Mouse (Mus musculus) midbrain, embryonic 13.5 days (tissue): ENCODE results near the gene Tjap1. TPM values are rescaled to one million over a fixed set of nuclear protein-coding genes. Genes with fewer than 3 reads are reported as not detected.

Source experiments
- ATAC-seq: fragments of 200-750 bp; cut with Nextera tagmentation; 2 replicates; pipeline ENCODE4 v1.8.0; 2017; ENCODE audit warnings: mild to moderate bottlenecking, moderate TSS enrichment, moderate library complexity
- H3K27ac ChIP-seq: fragments of 300-500 bp; sonication (generic); 2 replicates; pipeline ENCODE4 v1.5.1; 2015; ENCODE audit warnings: inconsistent platforms, mild to moderate bottlenecking, moderate library complexity
- H3K27me3 ChIP-seq: fragments of 300-500 bp; sonication (generic); 2 replicates; pipeline ENCODE4 v1.6.1; 2015; ENCODE audit warnings: mild to moderate bottlenecking, inconsistent platforms
- H3K36me3 ChIP-seq: fragments of 300-500 bp; sonication (generic); 2 replicates; pipeline ENCODE4 v1.6.1; 2015; ENCODE audit warnings: mild to moderate bottlenecking, inconsistent platforms
- H3K4me1 ChIP-seq: fragments of 300-500 bp; sonication (generic); replicated peaks from 2 replicates; pipeline ENCODE4 v1.6.1; 2015; ENCODE audit warnings: inconsistent platforms
- H3K4me2 ChIP-seq: fragments of 300-500 bp; sonication (generic); replicated peaks from 2 replicates; pipeline ENCODE4 v1.6.1; 2015; ENCODE audit warnings: moderate library complexity, mild to moderate bottlenecking, inconsistent platforms
- H3K4me3 ChIP-seq: fragments of 300-500 bp; sonication (generic); replicated peaks from 2 replicates; pipeline ENCODE4 v1.5.1; 2015; ENCODE audit warnings: mild to moderate bottlenecking, inconsistent platforms
- H3K9ac ChIP-seq: fragments of 300-500 bp; sonication (generic); replicated peaks from 2 replicates; pipeline ENCODE4 v1.6.1; 2015; ENCODE audit warnings: mild to moderate bottlenecking, inconsistent platforms
- H3K9me3 ChIP-seq: fragments of 300-500 bp; sonication (generic); 2 replicates; pipeline ENCODE4 v1.6.1; 2016; ENCODE audit warnings: mild to moderate bottlenecking, inconsistent platforms
- WGBS: fragments of 180-500 bp; shearing (Covaris S2); methylation state at CpG from one replicate; pipeline ENCODE4 v1.1.7; 2015; 5-methylcytosine and 5-hydroxymethylcytosine counted together
- polyA plus RNA-seq: library from polyadenylated mRNA; unstranded; fragments of >200 nt; fragmentation: Nextera tagmentation; extraction: Ambion mirVana; gene quantifications from 2 replicates; pipeline ENCODE4 v1.2.1, GENCODE M21; 2015

Gene Tjap1
- polyA plus RNA-seq, 1 experiment from 2014 or later = 37.2 TPM

DNA sequence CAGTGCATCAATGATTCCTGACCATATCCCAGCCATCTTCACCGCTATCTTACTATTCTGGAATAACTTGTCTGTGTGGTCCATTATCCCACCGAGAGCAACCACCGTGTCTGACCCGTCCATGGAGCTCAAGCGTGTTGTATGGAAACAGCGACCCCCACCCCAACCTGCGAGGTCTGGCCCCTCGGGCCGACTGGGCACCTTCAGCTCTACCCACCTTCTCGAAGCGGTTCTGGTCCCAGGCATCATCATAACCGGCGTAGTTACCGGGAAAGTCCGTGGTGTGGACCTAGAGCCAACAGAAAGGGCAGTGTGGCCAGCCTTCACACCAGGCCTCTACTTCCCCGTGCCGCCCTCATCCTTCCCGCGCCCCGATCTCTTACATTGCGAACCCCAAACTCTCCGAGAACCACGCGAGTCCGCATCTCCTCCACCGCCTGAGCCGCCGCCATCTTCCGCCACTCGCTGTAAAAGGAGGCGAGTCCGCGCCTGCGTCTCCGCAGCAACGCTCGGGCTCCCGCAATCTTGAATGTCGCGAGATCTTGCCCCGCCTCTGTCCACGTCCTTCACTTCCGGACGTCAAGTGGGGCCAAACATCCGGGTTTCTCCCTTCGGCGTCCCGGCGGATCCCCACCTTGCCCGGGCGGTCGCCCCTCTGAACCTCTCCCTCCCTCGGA is 35.2 kb downstream of the Tjap1 start, which contains the start of the genes Polr1c and Yipf3:
Polr1c (minus strand) TSS at position 543 of the 677 bp plus-strand sequence.
Yipf3 (plus strand) TSS at position 569 of the 677 bp plus-strand sequence.
- Histone ChIP-seq H3K4me2 (peak within 1 kb of the TSS; percentile 93), H3K27me3 (no peaks in the 10 kb centered on the region), H3K4me3 (peak within 1 kb of the TSS; percentile 98), H3K4me1 (peaks cover 28% of the 10 kb centered on the region), H3K9ac (peak within 1 kb of the TSS; percentile 99), H3K27ac (peak within 1 kb of the TSS; percentile 84), H3K36me3 (peaks cover 75% of the 10 kb centered on the region), H3K9me3 (no peaks in the 10 kb centered on the region)
- ATAC-seq = peak; percentile 94
- WGBS = under 1% methylated on average over 53 of the region's 53 CpGs

- Histone ChIP-seq H3K4me1 (peaks cover 26% of the 10 kb centered on the region), H3K4me3 (no peak overlapping the region), H3K9me3 (no peaks in the 10 kb centered on the region), H3K9ac (no peak overlapping the region), H3K27ac (no peak overlapping the region), H3K4me2 (no peak overlapping the region), H3K36me3 (peaks cover 75% of the 10 kb centered on the region), H3K27me3 (no peaks in the 10 kb centered on the region)
- no peak for ATAC-seq
- WGBS = 85% methylated on average over 10 of the region's 10 CpGs
These were observed 38.2 kb downstream of the Tjap1 start for GRCm38 (mm10) chr17:46244579-46244978.

DNA sequence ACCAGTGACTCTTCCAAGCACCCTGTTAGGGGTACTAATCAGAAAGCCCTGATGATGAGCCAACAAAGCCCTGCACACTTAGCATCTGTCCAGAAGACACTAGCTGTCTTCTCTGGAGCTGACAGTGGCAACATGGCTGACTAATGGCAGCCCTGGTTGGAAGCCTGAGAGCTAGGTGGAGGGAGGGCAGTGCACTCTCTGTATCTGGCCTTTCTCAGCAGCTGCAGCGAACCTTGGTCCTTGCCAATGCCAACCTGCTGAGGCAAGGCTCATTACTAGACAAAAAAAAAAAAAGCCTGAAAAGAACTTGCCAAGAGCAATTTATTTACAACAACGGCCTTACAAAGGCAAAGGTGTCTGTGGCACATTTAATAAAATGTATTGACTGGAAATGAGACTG is 39.2 kb downstream of the Tjap1 start:
- H3K4me1 ChIP-seq = peaks cover 17% of the 10 kb centered on the region
- no peak overlapping the region for H3K4me2 ChIP-seq
- no peak for ATAC-seq
- H3K27me3 ChIP-seq = no peaks in the 10 kb centered on the region
- no peaks in the 10 kb centered on the region for H3K9me3 ChIP-seq
- peaks cover 79% of the 10 kb centered on the region for H3K36me3 ChIP-seq
- H3K27ac ChIP-seq = no peak overlapping the region
- no peak overlapping the region for H3K4me3 ChIP-seq
- H3K9ac ChIP-seq = no peak overlapping the region
- WGBS = 83% methylated on average over 2 of the region's 2 CpGs

- Histone ChIP-seq H3K4me3 (no peak overlapping the region), H3K9ac (no peak overlapping the region), H3K4me1 (peaks cover 14% of the 10 kb centered on the region), H3K4me2 (no peak overlapping the region), H3K27ac (no peak overlapping the region), H3K27me3 (no peaks in the 10 kb centered on the region), H3K36me3 (peaks cover 85% of the 10 kb centered on the region), H3K9me3 (no peaks in the 10 kb centered on the region)
- ATAC-seq = no peak
- WGBS = 90% methylated on average over 4 of the region's 4 CpGs
These were observed 39.8 kb downstream of the Tjap1 start for GRCm38 (mm10) chr17:46242993-46243392.

DNA sequence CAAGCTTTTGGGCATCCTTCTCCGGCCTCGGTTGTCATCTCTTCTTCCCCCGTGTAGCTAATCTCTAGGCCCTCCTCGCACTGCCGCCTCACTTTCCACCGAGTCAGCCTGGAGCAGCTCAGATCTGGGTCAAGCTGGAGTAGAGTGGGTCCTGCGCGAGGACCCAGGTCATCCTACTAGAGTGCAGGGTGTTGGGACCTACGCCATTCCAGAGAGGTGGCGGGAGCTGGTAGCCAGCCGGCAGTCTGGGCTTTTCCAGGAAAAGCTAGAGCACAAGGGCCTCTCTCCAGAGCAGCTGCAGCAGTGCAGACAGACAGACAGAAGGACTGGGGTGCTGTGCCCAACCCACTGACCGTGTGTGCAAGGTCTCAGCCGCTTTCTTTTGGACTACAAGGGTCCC is 40.6 kb downstream of the Tjap1 start:
- no peak overlapping the region for H3K9ac ChIP-seq
- peaks cover 14% of the 10 kb centered on the region for H3K4me1 ChIP-seq
- H3K4me3 ChIP-seq = no peak overlapping the region
- H3K27ac ChIP-seq = no peak overlapping the region
- H3K4me2 ChIP-seq = no peak overlapping the region
- no peaks in the 10 kb centered on the region for H3K27me3 ChIP-seq
- ATAC-seq = no peak
- peaks cover 93% of the 10 kb centered on the region for H3K36me3 ChIP-seq
- H3K9me3 ChIP-seq = no peaks in the 10 kb centered on the region
- 86% methylated on average over 13 of the region's 13 CpGs for WGBS

GRCm38 (mm10) chr17:46241471-46241870 is 41.4 kb downstream of the Tjap1 start:
- ATAC-seq = no peak
- Histone ChIP-seq H3K4me1 (peaks cover 7% of the 10 kb centered on the region), H3K9ac (no peak overlapping the region), H3K4me3 (no peak overlapping the region), H3K27ac (no peak overlapping the region), H3K9me3 (no peaks in the 10 kb centered on the region), H3K36me3 (peaks cover 98% of the 10 kb centered on the region), H3K4me2 (no peak overlapping the region), H3K27me3 (no peaks in the 10 kb centered on the region)
- WGBS = 86% methylated on average over 11 of the region's 11 CpGs

- WGBS = 94% methylated on average over 15 of the region's 15 CpGs
- H3K9me3 ChIP-seq = no peaks in the 10 kb centered on the region
- H3K4me3 ChIP-seq = no peak overlapping the region
- H3K27ac ChIP-seq = no peak overlapping the region
- peaks cover 92% of the 10 kb centered on the region for H3K36me3 ChIP-seq
- no peak overlapping the region for H3K9ac ChIP-seq
- H3K4me1 ChIP-seq = no peaks in the 10 kb centered on the region
- no peak overlapping the region for H3K4me2 ChIP-seq
- ATAC-seq = no peak
- no peaks in the 10 kb centered on the region for H3K27me3 ChIP-seq
These were observed 43.2 kb downstream of the Tjap1 start for GRCm38 (mm10) chr17:46239516-46240114.

- H3K4me2 ChIP-seq = no peak overlapping the region
- no peak for ATAC-seq
- no peaks in the 10 kb centered on the region for H3K4me1 ChIP-seq
- H3K4me3 ChIP-seq = no peak overlapping the region
- H3K27me3 ChIP-seq = no peaks in the 10 kb centered on the region
- H3K36me3 ChIP-seq = peaks cover 92% of the 10 kb centered on the region
- no peak overlapping the region for H3K9ac ChIP-seq
- 88% methylated on average over 5 of the region's 5 CpGs for WGBS
- H3K9me3 ChIP-seq = no peaks in the 10 kb centered on the region
- H3K27ac ChIP-seq = no peak overlapping the region
These were observed 45.3 kb downstream of the Tjap1 start for GRCm38 (mm10) chr17:46237480-46237879.

DNA sequence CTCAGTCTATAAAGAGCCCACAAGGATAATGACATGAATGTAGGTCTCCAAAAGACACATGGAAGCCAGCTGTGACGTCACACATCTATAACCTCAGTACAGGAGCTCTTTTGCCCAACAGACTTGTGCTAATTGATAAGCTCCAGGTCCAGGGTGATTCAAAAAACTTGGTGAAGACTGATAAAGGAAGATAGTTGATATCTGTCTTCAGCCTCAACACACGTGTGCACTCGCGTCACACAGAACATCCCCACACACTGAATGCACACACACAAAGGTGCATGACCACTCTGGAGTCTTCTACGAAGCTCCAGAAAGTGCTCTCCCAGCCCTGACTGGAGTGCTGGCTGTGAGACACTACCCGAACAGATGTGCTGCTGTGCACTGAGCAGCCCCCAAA is 45.7 kb downstream of the Tjap1 start:
- WGBS = 96% methylated on average over 6 of the region's 6 CpGs
- Histone ChIP-seq H3K27me3 (no peaks in the 10 kb centered on the region), H3K9me3 (no peaks in the 10 kb centered on the region), H3K4me3 (no peak overlapping the region), H3K27ac (no peak overlapping the region), H3K36me3 (peaks cover 92% of the 10 kb centered on the region), H3K4me2 (no peak overlapping the region), H3K9ac (no peak overlapping the region), H3K4me1 (no peaks in the 10 kb centered on the region)
- no peak for ATAC-seq

DNA sequence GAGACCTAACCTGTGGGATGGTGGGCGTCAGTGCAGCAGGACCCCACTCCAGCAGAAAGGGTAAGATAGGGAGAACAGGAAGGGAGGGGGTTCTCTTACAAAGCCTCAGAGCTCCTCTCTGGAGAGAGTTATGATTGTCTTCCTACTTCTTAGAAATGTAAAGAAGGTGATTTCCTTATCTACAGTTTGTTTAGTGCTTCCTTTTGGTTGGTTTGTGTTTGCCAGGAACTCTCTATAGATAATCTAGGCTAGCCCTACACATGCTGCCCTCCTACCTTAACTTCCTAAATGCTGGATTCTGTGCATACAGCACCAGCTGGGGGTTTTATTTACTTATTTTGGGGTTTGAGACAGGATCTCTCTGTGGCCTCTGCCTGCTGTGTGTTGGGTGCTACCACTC is 46.8 kb downstream of the Tjap1 start:
- no peak for ATAC-seq
- no peak overlapping the region for H3K4me3 ChIP-seq
- peaks cover 90% of the 10 kb centered on the region for H3K36me3 ChIP-seq
- no peaks in the 10 kb centered on the region for H3K4me1 ChIP-seq
- 0 out of 2 replicates have a peak overlapping the region, but pooled peaks have one; percentile 19 for H3K9ac ChIP-seq
- H3K27me3 ChIP-seq = no peaks in the 10 kb centered on the region
- H3K4me2 ChIP-seq = no peak overlapping the region
- no peaks in the 10 kb centered on the region for H3K9me3 ChIP-seq
- H3K27ac ChIP-seq = no peak overlapping the region
- 96% methylated on average over 1 of the region's 1 CpGs for WGBS

GRCm38 (mm10) chr17:46227576-46227975 is 55.2 kb downstream of the Tjap1 start:
- H3K9ac ChIP-seq = no peak overlapping the region
- H3K9me3 ChIP-seq = no peaks in the 10 kb centered on the region
- peaks cover 97% of the 10 kb centered on the region for H3K36me3 ChIP-seq
- H3K4me2 ChIP-seq = no peak overlapping the region
- H3K27me3 ChIP-seq = no peaks in the 10 kb centered on the region
- ATAC-seq = no peak
- no peak overlapping the region for H3K27ac ChIP-seq
- H3K4me3 ChIP-seq = no peak overlapping the region
- no peaks in the 10 kb centered on the region for H3K4me1 ChIP-seq
- WGBS = 89% methylated on average over 7 of the region's 7 CpGs

DNA sequence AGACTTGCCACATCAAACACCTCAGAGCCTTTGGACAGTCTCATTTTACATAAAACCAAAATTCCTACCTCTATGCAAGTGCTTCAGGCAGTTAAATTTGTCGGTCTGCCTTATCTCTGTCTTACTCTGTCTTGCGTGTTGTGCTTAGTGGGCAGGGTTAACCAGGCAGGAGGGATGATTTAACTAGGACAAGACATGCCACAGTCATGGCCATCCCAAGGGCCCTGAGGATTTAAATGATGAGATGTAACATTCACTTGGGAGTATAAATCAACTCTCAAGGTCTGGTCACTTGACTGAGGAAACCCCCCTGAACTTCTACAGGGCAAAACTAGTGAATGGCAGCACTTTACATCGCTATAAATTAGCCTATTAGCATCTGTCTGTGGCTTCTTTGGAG is 61.2 kb downstream of the Tjap1 start:
- WGBS = 94% methylated on average over 3 of the region's 3 CpGs

More for the DNA sequence above, 61.2 kb downstream of the Tjap1 start:
- Histone ChIP-seq H3K27me3 (no peaks in the 10 kb centered on the region), H3K27ac (no peak overlapping the region), H3K4me3 (no peak overlapping the region), H3K9me3 (no peaks in the 10 kb centered on the region), H3K9ac (no peak overlapping the region), H3K4me1 (no peaks in the 10 kb centered on the region), H3K4me2 (no peak overlapping the region), H3K36me3 (peaks cover 98% of the 10 kb centered on the region)
- ATAC-seq = no peak
